Mouse (Mus musculus): Measurements from ENCODE around the gene Bub3. TPM values are rescaled to one million over a fixed set of nuclear protein-coding genes. Genes with fewer than 3 reads are reported as not detected.

Bub3 gene
- polyA plus RNA-seq, 1 experiment from 2014 or later = 257 TPM

- H3K27ac ChIP-seq (ENCODE audit: low read depth, low read length) = no peak overlapping the region
- H3K36me3 ChIP-seq (ENCODE audit: control insufficient read depth, insufficient read depth, low read length) = no peaks in the 10 kb centered on the region
- under 1% methylated on average over 13 of the region's 13 CpGs for WGBS
- H3K4me1 ChIP-seq (ENCODE audit: control insufficient read depth, insufficient read depth, low read length) = peaks cover 20% of the 10 kb centered on the region
- H3K4me3 ChIP-seq (ENCODE audit: low read depth, low read length) = peak overlapping the region; percentile 2; the same call in 1 of the 2 replicates
- no peaks in the 10 kb centered on the region for H3K9me3 ChIP-seq (ENCODE audit: control insufficient read depth, low read length)
- ATAC-seq (ENCODE audit: insufficient read depth, low FRiP score, low TSS enrichment) (no peak), DNase-seq (ENCODE audit: low spot score) (no peak)
- H3K4me2 ChIP-seq (ENCODE audit: low read depth) = no peak overlapping the region
- no peak overlapping the region for H3K9ac ChIP-seq (ENCODE audit: low read length)
- H3K27me3 ChIP-seq (ENCODE audit: control insufficient read depth, insufficient read depth, low read length) = peaks cover 98% of the 10 kb centered on the region
Observed at GRCm38 (mm10) chr7:131545701-131546385, 14.2 kb upstream of the Bub3 start.

- Histone ChIP-seq H3K4me1 (ENCODE audit: control insufficient read depth, insufficient read depth, low read length) (peaks cover 20% of the 10 kb centered on the region), H3K9me3 (ENCODE audit: control insufficient read depth, low read length) (no peaks in the 10 kb centered on the region), H3K9ac (ENCODE audit: low read length) (no peak overlapping the region), H3K36me3 (ENCODE audit: control insufficient read depth, insufficient read depth, low read length) (no peaks in the 10 kb centered on the region), H3K4me3 (ENCODE audit: low read depth, low read length) (no peak overlapping the region), H3K27me3 (ENCODE audit: control insufficient read depth, insufficient read depth, low read length) (peaks cover 98% of the 10 kb centered on the region), H3K4me2 (ENCODE audit: low read depth) (no peak overlapping the region), H3K27ac (ENCODE audit: low read depth, low read length) (no peak overlapping the region)
- no peak for ATAC-seq (ENCODE audit: insufficient read depth, low FRiP score, low TSS enrichment)
- WGBS = 0% methylated on average over 2 of the region's 2 CpGs
- no peak for DNase-seq (ENCODE audit: low spot score)
Observed at GRCm38 (mm10) chr7:131546423-131546822, 13.6 kb upstream of the Bub3 start.

GRCm38 (mm10) chr7:131547481-131547880, 12.5 kb upstream of the Bub3 start:
- H3K9me3 ChIP-seq (ENCODE audit: control insufficient read depth, low read length) = no peaks in the 10 kb centered on the region
- H3K36me3 ChIP-seq (ENCODE audit: control insufficient read depth, insufficient read depth, low read length) = no peaks in the 10 kb centered on the region
- WGBS = 6% methylated on average over 5 of the region's 5 CpGs
- H3K27me3 ChIP-seq (ENCODE audit: control insufficient read depth, insufficient read depth, low read length) = peaks cover 98% of the 10 kb centered on the region
- DNase-seq (ENCODE audit: low spot score) (no peak), ATAC-seq (ENCODE audit: insufficient read depth, low FRiP score, low TSS enrichment) (no peak)
- H3K4me3 ChIP-seq (ENCODE audit: low read depth, low read length) = no peak overlapping the region
- H3K9ac ChIP-seq (ENCODE audit: low read length) = no peak overlapping the region
- H3K27ac ChIP-seq (ENCODE audit: low read depth, low read length) = no peak overlapping the region
- no peak overlapping the region for H3K4me2 ChIP-seq (ENCODE audit: low read depth)
- peaks cover 12% of the 10 kb centered on the region for H3K4me1 ChIP-seq (ENCODE audit: control insufficient read depth, insufficient read depth, low read length)

GRCm38 (mm10) chr7:131548473-131548872, 11.5 kb upstream of the Bub3 start, which contains the start of gene Hmx2:
Hmx2 (plus strand) TSS chr7:131548773.
- no peak within 1 kb of the TSS for H3K27ac ChIP-seq (ENCODE audit: low read depth, low read length)
- no peak within 1 kb of the TSS for H3K4me3 ChIP-seq (ENCODE audit: low read depth, low read length)
- WGBS = 4% methylated on average over 3 of the region's 3 CpGs
- no peaks in the 10 kb centered on the region for H3K36me3 ChIP-seq (ENCODE audit: control insufficient read depth, insufficient read depth, low read length)
- no peaks in the 10 kb centered on the region for H3K9me3 ChIP-seq (ENCODE audit: control insufficient read depth, low read length)
- DNase-seq (ENCODE audit: low spot score) (no peak), ATAC-seq (ENCODE audit: insufficient read depth, low FRiP score, low TSS enrichment) (no peak)
- H3K9ac ChIP-seq (ENCODE audit: low read length) = no peak within 1 kb of the TSS
- H3K4me2 ChIP-seq (ENCODE audit: low read depth) = no peak within 1 kb of the TSS
- peaks cover 98% of the 10 kb centered on the region for H3K27me3 ChIP-seq (ENCODE audit: control insufficient read depth, insufficient read depth, low read length)
- H3K4me1 ChIP-seq (ENCODE audit: control insufficient read depth, insufficient read depth, low read length) = 0 out of 2 replicates have a peak, but pooled peaks cover 5% of the 10 kb centered on the region

- DNase-seq (ENCODE audit: low spot score) = no peak
- H3K36me3 ChIP-seq (ENCODE audit: control insufficient read depth, insufficient read depth, low read length) = no peaks in the 10 kb centered on the region
- H3K27me3 ChIP-seq (ENCODE audit: control insufficient read depth, insufficient read depth, low read length) = peaks cover 99% of the 10 kb centered on the region
- H3K9ac ChIP-seq (ENCODE audit: low read length) = no peak overlapping the region
- H3K27ac ChIP-seq (ENCODE audit: low read depth, low read length) = no peak overlapping the region
- H3K4me1 ChIP-seq (ENCODE audit: control insufficient read depth, insufficient read depth, low read length) = peaks cover 11% of the 10 kb centered on the region
- no peak overlapping the region for H3K4me3 ChIP-seq (ENCODE audit: low read depth, low read length)
- WGBS = 0% methylated on average over 4 of the region's 4 CpGs
- H3K4me2 ChIP-seq (ENCODE audit: low read depth) = no peak overlapping the region
- no peaks in the 10 kb centered on the region for H3K9me3 ChIP-seq (ENCODE audit: control insufficient read depth, low read length)
- ATAC-seq (ENCODE audit: insufficient read depth, low FRiP score, low TSS enrichment) = no peak
Observed at GRCm38 (mm10) chr7:131551471-131551870, 8.6 kb upstream of the Bub3 start.

GRCm38 (mm10) chr7:131551931-131552741, 7.9 kb upstream of the Bub3 start:
- H3K4me3 ChIP-seq (ENCODE audit: low read depth, low read length) = no peak overlapping the region
- H3K4me2 ChIP-seq (ENCODE audit: low read depth) = no peak overlapping the region
- DNase-seq (ENCODE audit: low spot score) (peak; percentile 69), ATAC-seq (ENCODE audit: insufficient read depth, low FRiP score, low TSS enrichment) (no peak)
- H3K27ac ChIP-seq (ENCODE audit: low read depth, low read length) = no peak overlapping the region
- H3K9me3 ChIP-seq (ENCODE audit: control insufficient read depth, low read length) = no peaks in the 10 kb centered on the region
- no peak overlapping the region for H3K9ac ChIP-seq (ENCODE audit: low read length)
- WGBS = under 1% methylated on average over 42 of the region's 42 CpGs
- H3K27me3 ChIP-seq (ENCODE audit: control insufficient read depth, insufficient read depth, low read length) = peaks cover 99% of the 10 kb centered on the region
- peaks cover 11% of the 10 kb centered on the region for H3K4me1 ChIP-seq (ENCODE audit: control insufficient read depth, insufficient read depth, low read length)
- no peaks in the 10 kb centered on the region for H3K36me3 ChIP-seq (ENCODE audit: control insufficient read depth, insufficient read depth, low read length)

GRCm38 (mm10) chr7:131552781-131553180, 7.2 kb upstream of the Bub3 start:
- H3K4me3 ChIP-seq (ENCODE audit: low read depth, low read length) = no peak overlapping the region
- no peak for DNase-seq (ENCODE audit: low spot score)

GRCm38 (mm10) chr7:131553771-131554175, 6.2 kb upstream of the Bub3 start:
- Histone ChIP-seq H3K4me1 (ENCODE audit: control insufficient read depth, insufficient read depth, low read length) (peaks cover 11% of the 10 kb centered on the region), H3K9me3 (ENCODE audit: control insufficient read depth, low read length) (no peaks in the 10 kb centered on the region), H3K36me3 (ENCODE audit: control insufficient read depth, insufficient read depth, low read length) (no peaks in the 10 kb centered on the region), H3K27ac (ENCODE audit: low read depth, low read length) (no peak overlapping the region), H3K27me3 (ENCODE audit: control insufficient read depth, insufficient read depth, low read length) (peaks cover 97% of the 10 kb centered on the region), H3K9ac (ENCODE audit: low read length) (no peak overlapping the region; the same call in 1 of the 2 replicates), H3K4me3 (ENCODE audit: low read depth, low read length) (peak overlapping the region; percentile 33), H3K4me2 (ENCODE audit: low read depth) (peak overlapping the region; percentile 49)
- WGBS = under 1% methylated on average over 39 of the region's 39 CpGs
- ATAC-seq (ENCODE audit: insufficient read depth, low FRiP score, low TSS enrichment) (peak; percentile 53), DNase-seq (ENCODE audit: low spot score) (peak; percentile 70)

More at GRCm38 (mm10) chr7:131552781-131553180, 7.2 kb upstream of the Bub3 start:
- H3K36me3 ChIP-seq (ENCODE audit: control insufficient read depth, insufficient read depth, low read length) = no peaks in the 10 kb centered on the region
- WGBS = under 1% methylated on average over 5 of the region's 5 CpGs
- ATAC-seq (ENCODE audit: insufficient read depth, low FRiP score, low TSS enrichment) = no peak
- no peak overlapping the region for H3K4me2 ChIP-seq (ENCODE audit: low read depth)
- peaks cover 11% of the 10 kb centered on the region for H3K4me1 ChIP-seq (ENCODE audit: control insufficient read depth, insufficient read depth, low read length)
- peaks cover 99% of the 10 kb centered on the region for H3K27me3 ChIP-seq (ENCODE audit: control insufficient read depth, insufficient read depth, low read length)
- no peaks in the 10 kb centered on the region for H3K9me3 ChIP-seq (ENCODE audit: control insufficient read depth, low read length)
- H3K9ac ChIP-seq (ENCODE audit: low read length) = no peak overlapping the region
- no peak overlapping the region for H3K27ac ChIP-seq (ENCODE audit: low read depth, low read length)
